Mouse (Mus musculus) limb, embryonic 12.5 days (tissue): ENCODE measurements around the gene Hsd11b2. TPM values are rescaled to one million over a fixed set of nuclear protein-coding genes. Genes with fewer than 3 reads are reported as not detected.

Experiments
- ATAC-seq: fragments of 200-750 bp; cut with Nextera tagmentation; 2 replicates; pipeline ENCODE4 v1.8.0; 2017; ENCODE audit warnings: low read depth, moderate TSS enrichment; ENCODE audit not compliant: insufficient number of reproducible peaks, insufficient read depth, low FRiP score, low TSS enrichment
- H3K27ac ChIP-seq: fragments of 300-500 bp; sonication (generic); 2 replicates; pipeline ENCODE4 v1.5.1; 2016; ENCODE audit warnings: mild to moderate bottlenecking, moderate library complexity
- H3K27me3 ChIP-seq: fragments of 300-500 bp; sonication (generic); 2 replicates; pipeline ENCODE4 v1.6.1; 2016; ENCODE audit warnings: mild to moderate bottlenecking, moderate library complexity
- H3K36me3 ChIP-seq: fragments of 300-500 bp; sonication (generic); 2 replicates; pipeline ENCODE4 v1.6.1; 2016; ENCODE audit warnings: mild to moderate bottlenecking, moderate library complexity
- H3K4me1 ChIP-seq: fragments of 300-500 bp; sonication (generic); replicated peaks from 2 replicates; pipeline ENCODE4 v1.6.1; 2016
- H3K4me2 ChIP-seq: fragments of 300-500 bp; sonication (generic); 2 replicates; pipeline ENCODE4 v1.6.1; 2016; ENCODE audit warnings: mild to moderate bottlenecking, moderate library complexity
- H3K4me3 ChIP-seq: fragments of 300-500 bp; sonication (generic); replicated peaks from 2 replicates; pipeline ENCODE4 v1.5.1; 2016; ENCODE audit warnings: mild to moderate bottlenecking
- H3K9ac ChIP-seq: fragments of 300-500 bp; sonication (generic); replicated peaks from 2 replicates; pipeline ENCODE4 v1.6.1; 2016; ENCODE audit warnings: mild to moderate bottlenecking, moderate library complexity
- H3K9me3 ChIP-seq: fragments of 300-500 bp; sonication (generic); 2 replicates; pipeline ENCODE4 v1.6.1; 2016; ENCODE audit warnings: mild to moderate bottlenecking, moderate library complexity
- WGBS: fragments of 180-500 bp; shearing (Covaris S2); methylation state at CpG from one replicate; pipeline ENCODE4 v1.1.7; 2016; 5-methylcytosine and 5-hydroxymethylcytosine counted together
- polyA plus RNA-seq: library from polyadenylated mRNA; unstranded; fragments of >200 nt; fragmentation: Nextera tagmentation; extraction: Ambion mirVana; gene quantifications from 2 replicates; pipeline ENCODE4 v1.2.1, GENCODE M21; 2016

Gene Hsd11b2
- polyA plus RNA-seq, 1 experiment from 2014 or later: 28.2 TPM

DNA sequence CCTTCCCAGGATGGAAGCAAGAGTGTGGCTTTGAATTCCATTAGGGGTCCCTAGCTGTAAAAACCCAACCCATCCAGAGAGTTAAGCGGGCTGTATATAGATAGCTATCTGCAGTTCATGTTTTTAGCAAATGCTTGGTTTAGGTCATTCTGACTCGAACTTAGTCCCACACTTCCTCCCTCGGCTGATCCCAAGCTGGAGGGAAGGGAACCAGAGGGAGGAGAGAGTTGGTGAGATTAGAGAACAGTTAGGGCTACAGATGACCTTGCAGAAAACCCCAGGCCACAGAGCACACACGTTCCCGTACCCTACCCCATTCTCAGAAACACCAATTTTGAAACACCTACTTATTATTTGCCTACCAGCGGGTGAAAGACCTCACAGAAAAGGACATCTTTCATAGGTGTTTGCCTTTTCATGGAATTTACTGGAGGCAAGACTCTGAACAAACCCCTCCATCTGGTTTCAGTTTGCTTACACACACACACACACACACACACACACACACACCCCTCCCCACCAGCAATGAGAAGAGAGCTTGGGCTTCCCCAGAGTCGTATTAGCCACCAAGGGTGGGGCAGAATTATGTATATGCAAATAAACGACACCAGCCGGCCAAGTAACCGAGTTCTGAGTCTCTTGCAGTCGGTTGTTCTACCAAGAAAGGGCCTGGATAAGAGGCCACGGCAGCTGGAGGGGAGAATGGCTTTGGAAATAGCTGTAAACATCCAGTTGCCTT is 8.4 kb upstream of the Hsd11b2 start:
- Histone ChIP-seq H3K4me1 (peaks cover 55% of the 10 kb centered on the region), H3K36me3 (no peaks in the 10 kb centered on the region), H3K9me3 (no peaks in the 10 kb centered on the region), H3K27ac (peak overlapping the region; percentile 94), H3K4me2 (peak overlapping the region; percentile 36), H3K27me3 (peaks cover 1% of the 10 kb centered on the region; the same call in 1 of the 2 replicates), H3K4me3 (no peak overlapping the region), H3K9ac (no peak overlapping the region)
- ATAC-seq: no peak
- 22% methylated on average over 12 of the region's 12 CpGs for WGBS

DNA sequence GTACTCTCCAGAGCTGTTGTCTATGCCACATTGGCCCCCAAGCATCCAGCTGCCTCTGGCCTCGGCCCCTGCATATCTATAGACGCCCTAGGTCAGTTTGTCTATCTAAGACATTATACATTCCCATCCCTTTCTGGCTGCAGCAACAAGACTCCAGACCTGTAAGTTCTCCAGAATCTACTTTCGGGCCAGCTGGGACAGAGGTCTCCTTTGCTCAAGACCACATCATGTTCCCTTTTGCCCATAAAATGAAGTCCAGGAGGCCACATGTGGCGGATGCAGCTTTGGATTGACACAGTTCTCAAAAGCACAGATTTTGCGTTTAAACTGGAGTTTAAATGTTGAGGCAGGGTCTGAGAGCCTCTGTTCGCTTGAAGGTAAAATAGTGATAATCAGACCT is 4.4 kb upstream of the Hsd11b2 start:
- no peaks in the 10 kb centered on the region for H3K9me3 ChIP-seq
- H3K4me1 ChIP-seq: peaks cover 63% of the 10 kb centered on the region
- no peak overlapping the region for H3K9ac ChIP-seq
- 66% methylated on average over 6 of the region's 6 CpGs for WGBS
- H3K4me3 ChIP-seq: no peak overlapping the region
- no peaks in the 10 kb centered on the region for H3K36me3 ChIP-seq
- peaks cover 6% of the 10 kb centered on the region; the same call in 1 of the 2 replicates for H3K27me3 ChIP-seq
- ATAC-seq: no peak
- no peak overlapping the region; the same call in 1 of the 2 replicates for H3K27ac ChIP-seq
- no peak overlapping the region for H3K4me2 ChIP-seq

- H3K9me3 ChIP-seq: no peaks in the 10 kb centered on the region
- peaks cover 6% of the 10 kb centered on the region; the same call in 1 of the 2 replicates for H3K27me3 ChIP-seq
- H3K4me3 ChIP-seq: no peak overlapping the region
- WGBS: 78% methylated on average over 5 of the region's 5 CpGs
- no peaks in the 10 kb centered on the region for H3K36me3 ChIP-seq
- no peak for ATAC-seq
- H3K4me2 ChIP-seq: no peak overlapping the region
- H3K9ac ChIP-seq: 0 out of 2 replicates have a peak overlapping the region, but pooled peaks have one; percentile 8
- no peak overlapping the region for H3K27ac ChIP-seq
- peaks cover 63% of the 10 kb centered on the region for H3K4me1 ChIP-seq
These were observed 3.9 kb upstream of the Hsd11b2 start for GRCm38 (mm10) chr8:105514656-105515055.

DNA sequence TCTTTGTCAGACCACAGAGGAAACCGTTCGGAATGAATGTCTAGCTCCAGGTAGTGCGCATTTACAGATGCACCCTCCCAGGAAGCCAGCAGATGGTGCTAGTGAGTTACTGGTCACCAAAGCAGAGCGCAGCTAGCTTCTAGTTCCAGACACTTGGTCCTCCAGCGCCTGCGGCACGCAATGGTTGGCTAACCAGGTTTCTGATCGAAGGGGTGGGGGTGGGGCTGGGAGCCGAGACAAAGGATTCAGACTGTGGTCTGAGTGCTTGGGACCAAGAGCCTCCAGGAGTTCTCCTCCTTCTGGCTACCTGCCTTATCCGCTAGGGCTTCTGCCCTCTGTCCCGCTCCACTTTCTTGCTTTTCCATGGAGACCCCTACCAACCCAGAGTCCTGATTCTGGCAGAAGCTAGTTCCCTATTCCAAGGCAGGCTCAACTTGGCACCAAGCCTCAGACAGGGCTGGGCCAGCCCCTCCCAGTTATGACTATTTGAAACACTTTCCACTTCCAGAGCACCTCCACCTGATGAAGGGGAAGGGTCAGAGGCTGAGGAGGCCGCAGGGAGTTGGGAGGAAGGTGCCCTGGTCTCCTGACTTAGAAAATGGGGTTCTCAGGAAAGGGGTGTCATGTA is 2.4 kb upstream of the Hsd11b2 start:
- H3K36me3 ChIP-seq: no peaks in the 10 kb centered on the region
- H3K4me1 ChIP-seq: peaks cover 63% of the 10 kb centered on the region
- H3K27me3 ChIP-seq: peaks cover 6% of the 10 kb centered on the region; the same call in 1 of the 2 replicates
- H3K4me2 ChIP-seq: peak overlapping the region; percentile 40
- H3K9me3 ChIP-seq: no peaks in the 10 kb centered on the region
- H3K4me3 ChIP-seq: peak overlapping the region; percentile 9; the same call in 1 of the 2 replicates
- peak overlapping the region; percentile 41 for H3K27ac ChIP-seq
- H3K9ac ChIP-seq: no peak overlapping the region; the same call in 1 of the 2 replicates
- 11% methylated on average over 12 of the region's 12 CpGs for WGBS
- peak; percentile 9; the same call in 1 of the 2 replicates for ATAC-seq

DNA sequence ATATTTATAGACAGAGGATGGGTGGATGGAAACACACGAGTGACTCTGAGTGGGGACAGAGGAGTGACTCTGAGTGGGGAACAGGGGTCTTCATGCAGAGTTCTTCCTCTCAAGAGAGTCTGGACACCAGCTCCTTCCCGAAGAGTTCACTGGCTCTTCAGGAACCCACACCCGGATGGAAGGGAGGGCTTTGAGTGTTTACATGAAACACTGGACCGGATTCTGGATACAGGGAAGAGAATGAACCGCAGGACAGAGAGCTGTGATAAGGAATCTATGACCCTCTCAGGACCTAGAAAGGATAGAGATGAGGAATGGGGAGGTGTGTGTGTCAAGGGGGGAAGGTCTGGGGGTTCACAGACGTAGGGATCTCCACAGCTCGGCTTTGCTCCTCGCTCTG is 1.2 kb upstream of the Hsd11b2 start:
- peak overlapping the region; percentile 93 for H3K4me2 ChIP-seq
- H3K9me3 ChIP-seq: no peaks in the 10 kb centered on the region
- peaks cover 6% of the 10 kb centered on the region; the same call in 1 of the 2 replicates for H3K27me3 ChIP-seq
- ATAC-seq: no peak
- H3K4me3 ChIP-seq: no peak overlapping the region
- H3K9ac ChIP-seq: no peak overlapping the region
- 43% methylated on average over 8 of the region's 8 CpGs for WGBS
- peak overlapping the region; percentile 95; the same call in 1 of the 2 replicates for H3K27ac ChIP-seq
- H3K36me3 ChIP-seq: peaks cover 5% of the 10 kb centered on the region; the same call in 1 of the 2 replicates
- peaks cover 75% of the 10 kb centered on the region for H3K4me1 ChIP-seq

GRCm38 (mm10) chr8:105519591-105519990 is 1.0 kb downstream of the Hsd11b2 start:
- Histone ChIP-seq H3K36me3 (peaks cover 28% of the 10 kb centered on the region), H3K9me3 (no peaks in the 10 kb centered on the region), H3K27me3 (peaks cover 6% of the 10 kb centered on the region; the same call in 1 of the 2 replicates), H3K4me1 (peaks cover 66% of the 10 kb centered on the region), H3K4me2 (peak overlapping the region; percentile 93), H3K4me3 (peak overlapping the region; percentile 80), H3K9ac (peak overlapping the region; percentile 80), H3K27ac (peak overlapping the region; percentile 95)
- no peak for ATAC-seq
- 0% methylated on average over 2 of the region's 2 CpGs for WGBS

DNA sequence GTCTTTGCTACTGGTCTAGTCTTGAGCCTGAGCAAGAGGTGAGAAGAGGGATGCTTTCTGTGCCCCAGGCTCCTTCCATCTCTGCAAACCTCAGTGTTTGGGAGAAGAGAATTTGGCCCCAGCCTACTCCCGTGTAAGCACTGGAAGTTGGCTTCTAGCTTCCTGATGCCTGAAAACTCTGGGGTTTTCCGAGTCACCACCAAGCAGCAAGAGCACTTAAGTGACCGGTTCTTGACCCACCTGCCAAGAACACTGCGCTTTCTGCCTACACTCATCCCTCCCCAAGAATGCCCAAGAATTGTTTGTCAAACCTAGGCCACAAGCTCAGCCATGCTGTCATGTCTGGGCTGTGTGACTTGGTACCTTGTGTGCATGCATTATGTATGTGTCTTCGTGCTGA is 2.0 kb downstream of the Hsd11b2 start:
- no peak for ATAC-seq
- H3K27ac ChIP-seq: peak overlapping the region; percentile 95
- H3K36me3 ChIP-seq: peaks cover 36% of the 10 kb centered on the region
- peak overlapping the region; percentile 93 for H3K4me2 ChIP-seq
- H3K4me3 ChIP-seq: peak overlapping the region; percentile 80
- no peaks in the 10 kb centered on the region for H3K9me3 ChIP-seq
- 21% methylated on average over 5 of the region's 5 CpGs for WGBS
- peaks cover 64% of the 10 kb centered on the region for H3K4me1 ChIP-seq
- H3K27me3 ChIP-seq: peaks cover 3% of the 10 kb centered on the region; the same call in 1 of the 2 replicates
- peak overlapping the region; percentile 34; the same call in 1 of the 2 replicates for H3K9ac ChIP-seq

DNA sequence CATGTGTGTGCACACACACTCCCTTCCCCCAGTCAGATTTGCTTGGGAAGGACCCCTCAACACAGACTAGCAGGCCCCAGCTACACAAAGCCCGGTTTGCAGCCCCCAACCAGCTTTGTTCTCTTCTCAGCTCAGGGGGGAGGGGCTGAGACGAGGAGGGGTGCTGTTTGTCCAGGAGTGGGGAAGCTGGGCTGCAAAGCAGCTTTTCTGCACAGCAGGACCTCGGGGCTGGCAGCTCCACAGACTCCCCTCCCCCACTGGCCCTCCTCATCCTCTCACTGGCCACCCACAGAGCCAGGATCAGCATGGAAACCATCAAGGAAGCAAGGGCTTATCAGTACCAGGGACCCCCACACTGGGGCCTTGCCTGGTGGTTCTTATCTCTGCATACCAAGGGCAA is 2.5 kb downstream of the Hsd11b2 start:
- Histone ChIP-seq H3K4me3 (peak overlapping the region; percentile 80), H3K36me3 (peaks cover 38% of the 10 kb centered on the region), H3K9me3 (no peaks in the 10 kb centered on the region), H3K9ac (peak overlapping the region; percentile 32; the same call in 1 of the 2 replicates), H3K4me2 (peak overlapping the region; percentile 93), H3K4me1 (peaks cover 63% of the 10 kb centered on the region), H3K27ac (peak overlapping the region; percentile 95), H3K27me3 (peaks cover 3% of the 10 kb centered on the region; the same call in 1 of the 2 replicates)
- no peak; the same call in 1 of the 2 replicates for ATAC-seq
- WGBS: 2% methylated on average over 3 of the region's 3 CpGs

GRCm38 (mm10) chr8:105521995-105522769 is 3.6 kb downstream of the Hsd11b2 start:
- Histone ChIP-seq H3K4me1 (peaks cover 53% of the 10 kb centered on the region), H3K4me3 (no peak overlapping the region), H3K27ac (no peak overlapping the region), H3K9me3 (no peaks in the 10 kb centered on the region), H3K27me3 (peaks cover 3% of the 10 kb centered on the region; the same call in 1 of the 2 replicates), H3K9ac (no peak overlapping the region), H3K4me2 (peak overlapping the region; percentile 93; the same call in 1 of the 2 replicates), H3K36me3 (peaks cover 48% of the 10 kb centered on the region)
- WGBS: 73% methylated on average over 21 of the region's 21 CpGs
- no peak for ATAC-seq

- no peak overlapping the region for H3K27ac ChIP-seq
- no peaks in the 10 kb centered on the region for H3K27me3 ChIP-seq
- H3K9me3 ChIP-seq: no peaks in the 10 kb centered on the region
- ATAC-seq: no peak
- H3K4me3 ChIP-seq: no peak overlapping the region
- WGBS: 55% methylated on average over 9 of the region's 9 CpGs
- no peak overlapping the region for H3K9ac ChIP-seq
- peaks cover 49% of the 10 kb centered on the region for H3K36me3 ChIP-seq
- H3K4me1 ChIP-seq: peaks cover 46% of the 10 kb centered on the region
- H3K4me2 ChIP-seq: no peak overlapping the region
These were observed 4.3 kb downstream of the Hsd11b2 start for GRCm38 (mm10) chr8:105522890-105523289.
